Mouse (Mus musculus) erythroid progenitor cell, adult 5-6 weeks (primary cell): ENCODE measurements around the gene Gm5591. TPM values are rescaled to one million over a fixed set of nuclear protein-coding genes. Genes with fewer than 3 reads are reported as not detected.
"Not testable (repeated sequence)": the region's sequence is repeated elsewhere in the genome, so short reads cannot be mapped to it uniquely, and the experiment has no call there.

ENCODE experiments used
- ATAC-seq: replicated peaks from 2 replicates; pipeline ENCODE4 v1.8.0; 2016; ENCODE audit warnings: moderate number of reproducible peaks, mild to moderate bottlenecking, moderate TSS enrichment, inconsistent platforms; ENCODE audit not compliant: poor library complexity, low FRiP score, severe bottlenecking
- total RNA-seq, 2 experiments: library from RNA; stranded (forward) in 1 of 2; stranded (reverse) in 1 of 2; fragments of 150-400 nt in 1 of 2; fragments of 186-747, 209-891 nt in 1 of 2; gene quantifications; 2 replicates each; pipeline versions ENCODE4 v1.2.3 to v1.2.4; 2015 to 2017; ENCODE audit warnings: low replicate concordance in 2 of 2

Gm5591 gene
- total RNA-seq (2015; ENCODE audit: low replicate concordance) (not detected in 2 replicates), total RNA-seq (2017; ENCODE audit: low replicate concordance) (not detected in 2 replicates)

DNA sequence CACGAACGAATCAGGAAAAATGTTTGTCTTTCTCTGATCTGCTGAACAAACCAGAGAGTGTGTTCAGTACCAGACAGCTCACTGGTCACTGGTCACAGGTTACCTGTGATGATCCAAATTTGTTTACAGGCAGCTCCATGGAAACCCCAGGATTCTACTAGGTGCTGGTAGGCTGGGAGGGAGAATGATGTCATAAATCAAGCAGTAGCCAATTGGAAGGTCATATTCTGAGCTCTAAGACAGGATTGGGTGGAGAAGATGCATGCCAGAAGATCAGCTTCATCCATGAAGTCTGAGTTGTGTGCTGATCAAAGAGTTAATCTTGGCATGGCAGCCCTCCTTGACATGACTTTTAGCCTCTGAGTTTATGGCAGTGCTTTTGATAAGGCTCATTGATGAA is at the start of gene Gm5591:
Gm5591 (minus strand) TSS at position 101 of the 400 bp plus-strand sequence.
- not testable (repeated sequence) for ATAC-seq

DNA sequence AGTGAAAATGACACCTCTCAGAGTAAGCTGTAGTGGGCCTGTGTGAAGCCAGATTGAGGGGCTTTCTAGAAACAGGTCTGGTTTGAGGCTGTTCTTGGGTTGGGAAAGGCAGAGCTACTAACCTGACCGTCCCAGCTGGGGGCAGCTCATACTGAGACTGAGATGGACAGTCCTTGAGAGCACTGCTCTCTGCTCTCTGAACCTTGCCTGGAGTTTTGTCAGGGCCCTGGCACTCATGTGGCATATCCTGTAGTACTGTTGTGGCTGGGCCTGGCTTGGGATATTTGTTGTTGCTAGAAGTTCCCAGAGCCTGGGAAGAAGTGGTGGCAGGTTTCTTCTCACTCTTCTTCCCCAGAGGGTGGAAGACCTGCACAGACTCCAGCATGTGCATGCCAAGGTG is 39.5 kb downstream of the Gm5591 start:
- not testable (repeated sequence) for ATAC-seq
